Mouse (Mus musculus): Measurements from ENCODE around the gene Gmds.

GRCm38 (mm10) chr13:31821050-31821449, 517.5 kb downstream of the Gmds start:
- no peak for TF ChIP-seq POLR2A (IDR thresholded peaks at IDR 0.05; ENCODE audit: control insufficient read depth, low read depth, low read length)
- no peak for TF ChIP-seq CTCF (IDR thresholded peaks at IDR 0.05; ENCODE audit: control insufficient read depth, insufficient read depth, insufficient replicate concordance, low read depth, low read length)

Data from testis, adult 2 months (tissue).